Mouse (Mus musculus) B cell, adult 2 months (primary cell): ENCODE results near the gene Ksr1.

ENCODE experiments used
- DNase-seq, 2 experiments: peaks; one replicate each; pipeline ENCODE4 v3.0.0; 2022

Gene Ksr1

DNA sequence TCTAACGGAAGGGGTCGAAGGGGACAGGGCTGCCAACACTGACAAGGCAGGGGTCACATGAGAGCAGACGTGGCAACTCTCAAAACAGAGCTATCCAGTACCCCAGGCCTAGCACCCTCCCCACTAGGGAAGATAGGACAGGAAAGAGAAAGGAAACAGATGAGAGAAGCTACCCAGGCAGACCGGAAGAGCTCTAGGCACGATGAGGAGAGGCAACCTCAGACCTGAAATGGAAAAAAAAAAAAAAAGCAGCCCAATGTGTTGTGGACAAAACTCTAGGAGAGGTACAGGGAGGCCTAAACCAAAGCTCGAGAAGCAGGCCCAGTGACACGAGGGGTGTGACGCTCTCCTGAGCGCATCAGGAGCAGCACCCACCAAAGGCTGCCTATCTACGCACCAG lies 23.7 kb downstream of the Ksr1 start:
- DNase-seq: no peak

DNA sequence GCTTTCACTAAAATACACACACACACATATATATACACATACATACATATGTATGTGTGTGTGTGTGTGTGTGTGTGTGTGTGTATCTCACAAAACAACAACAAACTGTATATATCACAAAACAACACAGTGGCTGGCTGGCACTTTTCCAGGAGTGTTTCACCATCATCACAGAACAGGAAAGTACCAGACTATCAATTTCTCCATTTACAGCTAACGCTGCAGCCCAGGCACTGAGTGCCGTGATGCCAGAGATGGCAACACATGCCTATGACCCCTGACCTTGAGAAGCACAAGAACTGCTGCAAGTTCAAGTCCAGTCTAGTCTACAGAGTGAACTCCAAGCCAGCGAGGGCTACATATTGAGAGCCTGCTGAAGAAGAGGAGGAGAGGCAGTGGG lies 26.1 kb downstream of the Ksr1 start:
- no peak for DNase-seq

DNA sequence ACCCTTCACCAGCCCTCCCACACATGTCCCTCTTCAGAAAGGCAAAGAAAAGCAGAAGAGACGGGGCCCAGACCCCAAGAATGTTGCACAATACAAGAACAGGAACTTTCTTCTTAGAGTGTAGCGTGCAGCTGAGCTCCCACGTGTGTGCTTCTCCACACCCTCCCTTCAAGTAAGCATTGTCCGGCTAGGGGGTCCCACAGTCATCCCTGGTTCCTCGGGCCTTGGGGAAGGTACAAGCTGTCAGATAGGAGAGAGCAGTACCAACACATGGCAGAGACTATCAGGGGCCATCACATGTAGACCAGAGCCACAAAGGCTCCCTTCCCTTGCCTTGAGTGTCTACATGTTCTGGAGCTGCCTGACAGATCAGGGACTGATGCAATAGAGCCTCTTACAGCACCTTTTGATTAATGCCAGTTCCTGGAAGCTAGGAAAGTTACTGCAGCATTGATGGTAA lies 27.3 kb downstream of the Ksr1 start:
- DNase-seq: peak in 1 of 2 experiments; percentile 19

DNA sequence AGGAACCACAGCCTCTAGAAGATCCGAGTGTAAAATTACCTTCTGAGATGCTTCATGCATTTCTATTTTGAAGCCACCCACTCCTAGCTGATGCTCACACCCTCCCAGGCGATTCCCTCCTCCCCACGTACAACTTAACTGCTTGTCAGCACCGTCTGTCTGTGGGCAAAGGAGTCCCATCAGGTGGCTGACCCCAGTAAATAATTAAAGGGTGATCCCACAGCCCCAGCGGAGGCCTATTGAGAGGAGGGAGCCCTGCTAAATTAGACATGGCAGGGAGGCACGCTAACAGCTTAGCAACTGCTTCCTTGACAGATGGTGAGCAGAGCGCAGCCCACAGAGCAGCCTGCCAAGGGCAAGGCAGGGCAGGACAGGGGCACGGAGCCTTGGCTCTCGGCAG lies 29.5 kb downstream of the Ksr1 start:
- DNase-seq: no peak

DNA sequence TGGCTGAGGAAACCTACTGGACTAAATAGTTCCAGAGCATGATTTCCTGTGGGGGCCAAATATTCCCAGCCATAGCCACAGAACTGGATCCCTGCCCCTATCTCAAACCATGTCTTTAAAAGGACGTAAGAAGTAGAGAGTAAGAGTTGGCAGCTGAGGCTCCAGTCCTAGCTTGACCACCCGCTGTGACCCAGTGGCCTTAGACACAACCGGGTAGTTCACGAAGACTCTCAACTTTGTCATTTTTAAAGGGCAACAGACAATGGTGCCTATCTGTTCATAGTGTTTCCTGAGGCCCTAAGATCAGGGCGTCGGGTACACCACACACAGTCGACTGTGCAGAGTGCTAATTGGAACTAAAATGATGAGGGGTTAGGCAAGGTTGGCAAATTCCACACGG lies 30.5 kb downstream of the Ksr1 start:
- no peak for DNase-seq

DNA sequence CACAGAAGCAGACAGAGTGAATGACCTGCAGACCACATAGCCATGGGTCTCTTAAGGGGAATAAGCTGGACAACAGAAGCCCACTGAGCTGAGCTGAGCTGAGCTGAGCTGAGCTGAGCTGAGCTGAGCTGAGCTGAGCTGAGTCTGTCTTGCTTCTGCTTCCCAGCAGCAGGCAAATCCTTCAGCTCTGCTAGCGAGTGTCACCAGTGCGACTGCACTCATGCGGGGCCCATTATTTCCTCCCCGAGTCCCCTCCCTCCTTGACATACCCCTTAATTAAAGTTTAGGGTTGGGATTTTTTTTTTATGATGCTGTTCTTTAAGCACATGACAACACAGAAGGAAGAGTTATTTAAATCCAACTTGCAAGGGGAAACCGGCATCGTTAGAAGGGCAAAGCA lies 32.1 kb downstream of the Ksr1 start:
- no peak for DNase-seq

DNA sequence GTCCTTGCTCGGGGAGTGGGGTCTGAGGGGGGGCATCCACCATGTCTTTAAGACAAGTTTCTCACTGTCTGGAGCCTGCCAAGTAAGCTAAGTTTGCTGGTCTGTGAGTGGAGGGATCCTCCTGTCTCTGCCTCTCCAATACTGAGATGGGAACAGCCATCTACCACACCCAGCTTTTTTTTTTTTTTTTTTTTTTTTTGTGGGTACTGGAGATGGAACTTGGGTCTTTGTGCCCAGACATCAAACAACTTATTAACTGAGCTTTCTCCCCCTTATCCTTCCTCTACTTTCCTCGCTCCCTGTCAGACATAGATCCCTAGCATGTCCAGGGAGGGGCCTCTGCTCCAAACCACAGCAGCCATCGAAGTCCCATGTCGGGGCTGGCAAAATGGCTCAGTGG lies 32.8 kb downstream of the Ksr1 start:
- DNase-seq: no peak

DNA sequence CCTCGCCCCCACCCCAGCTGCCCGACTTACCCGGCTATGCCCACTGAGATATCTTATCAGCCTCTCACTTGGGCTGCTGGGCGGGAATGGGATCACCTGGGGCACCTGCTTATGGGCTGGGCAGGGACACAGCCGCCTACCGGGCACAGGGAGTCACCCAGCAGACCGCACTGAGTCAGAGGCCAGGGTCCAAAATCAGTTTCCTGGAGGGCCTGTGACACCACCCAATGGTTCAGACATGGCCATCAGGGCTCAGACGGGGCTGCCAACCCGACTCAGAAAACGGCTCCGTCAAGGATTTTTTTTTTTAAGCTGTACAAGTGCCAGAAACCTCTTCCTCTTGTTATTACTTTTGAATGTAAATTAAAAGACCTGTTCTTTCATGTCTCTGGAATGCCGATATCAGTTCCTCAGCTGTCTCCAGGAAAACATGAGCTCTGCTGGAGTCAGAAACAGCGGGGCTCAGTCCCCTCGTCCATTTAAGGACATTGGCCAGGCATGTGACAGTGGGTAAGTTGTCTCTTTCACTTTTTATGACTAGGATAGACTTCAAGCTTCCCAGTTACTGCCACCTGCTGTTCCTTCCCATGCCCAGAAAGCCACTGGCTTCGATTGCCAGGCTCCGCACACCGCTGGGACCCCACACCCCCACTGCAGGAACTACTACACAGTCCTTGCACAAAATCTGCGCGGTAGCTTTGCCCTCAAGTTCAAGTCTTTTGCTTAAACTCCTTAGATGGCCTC lies 33.5 kb downstream of the Ksr1 start:
- no peak for DNase-seq

DNA sequence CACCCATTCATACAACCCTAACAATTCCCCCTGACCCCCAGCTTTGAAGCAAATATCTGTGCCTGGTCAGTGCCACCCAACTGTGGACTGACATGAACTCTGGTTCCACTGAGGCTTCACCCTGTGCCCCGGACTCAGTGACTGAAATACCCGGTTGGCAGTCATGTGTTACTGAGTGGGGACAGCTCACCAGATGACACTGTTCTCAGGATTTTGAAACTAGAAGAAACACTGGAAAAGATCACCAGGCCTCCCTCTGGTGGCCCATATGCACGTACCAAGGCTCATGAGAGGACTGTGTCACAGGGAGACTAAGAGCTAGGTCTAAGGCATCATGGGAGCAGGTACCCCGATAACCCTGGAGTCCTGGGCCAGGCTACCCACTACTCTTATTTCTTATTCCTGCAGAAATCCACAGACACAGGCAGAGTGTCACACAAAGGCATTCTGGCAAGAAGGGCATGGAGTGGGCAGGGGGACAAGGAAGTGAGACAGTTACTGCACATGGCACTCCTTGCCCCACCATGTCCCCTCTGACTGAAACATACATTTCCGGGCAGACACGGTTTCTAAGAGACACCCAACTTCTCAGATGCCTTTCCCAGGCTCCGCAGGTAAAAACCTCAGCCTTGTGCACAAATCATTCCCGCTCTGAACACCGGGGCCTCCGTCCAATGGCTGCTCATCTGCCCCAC lies 34.2 kb downstream of the Ksr1 start:
- no peak for DNase-seq

DNA sequence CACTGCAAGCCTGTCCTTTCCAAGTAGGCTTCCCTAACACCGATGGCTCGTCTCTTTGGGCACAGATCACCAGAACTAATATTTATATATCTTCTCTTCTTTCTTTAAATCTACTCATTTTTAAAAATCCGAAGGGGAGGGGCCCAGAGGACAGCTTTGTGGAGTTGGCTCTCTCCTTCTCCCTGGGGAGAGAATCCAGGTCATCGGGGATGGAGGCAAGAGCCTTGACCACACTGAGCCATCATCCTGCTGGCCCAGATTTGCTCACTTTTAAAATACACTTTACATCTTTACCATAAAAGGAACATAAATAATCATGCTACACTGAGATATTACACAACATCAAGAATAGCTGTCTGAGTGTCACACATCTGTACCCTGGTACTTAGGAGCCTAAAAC lies 35.8 kb downstream of the Ksr1 start:
- DNase-seq: no peak

DNA sequence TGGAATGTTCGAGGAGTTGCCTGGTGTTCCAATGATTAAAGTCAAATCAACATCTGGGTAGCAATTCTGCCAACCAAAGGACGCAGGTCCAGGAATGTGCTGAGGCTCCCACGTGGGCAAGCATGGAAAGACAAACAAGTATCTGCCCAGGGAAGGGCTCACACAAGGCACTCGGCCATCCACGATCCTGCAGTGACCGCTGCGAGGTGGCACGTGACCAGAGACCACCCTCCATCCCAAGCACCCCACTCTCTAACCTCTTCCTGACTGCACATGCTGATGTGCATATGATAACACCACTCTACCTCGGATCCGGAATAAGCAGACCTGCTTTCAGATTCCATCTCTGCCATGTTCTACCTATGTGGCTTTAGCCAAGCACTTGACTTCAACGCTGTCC lies 38.3 kb downstream of the Ksr1 start:
- no peak for DNase-seq

DNA sequence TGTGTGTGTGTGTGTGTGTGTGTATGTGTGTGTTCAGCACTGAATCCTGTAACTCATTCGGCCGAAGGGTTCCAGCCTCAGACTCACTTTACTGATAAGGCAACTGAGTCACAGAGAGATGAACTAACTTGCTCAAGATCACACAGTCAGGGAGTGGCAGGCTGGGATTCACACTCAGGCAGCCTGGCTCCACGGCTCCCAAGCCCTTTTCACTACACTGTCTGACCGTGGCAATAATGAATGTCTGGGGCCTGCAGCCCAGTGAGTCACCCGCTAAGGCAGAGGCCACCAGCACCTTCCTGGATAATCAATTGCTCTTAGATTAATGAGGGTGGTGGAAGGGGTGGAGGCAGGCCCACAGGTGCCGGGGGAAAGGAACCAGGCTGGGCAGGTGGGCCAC lies 41.2 kb downstream of the Ksr1 start:
- no peak for DNase-seq

DNA sequence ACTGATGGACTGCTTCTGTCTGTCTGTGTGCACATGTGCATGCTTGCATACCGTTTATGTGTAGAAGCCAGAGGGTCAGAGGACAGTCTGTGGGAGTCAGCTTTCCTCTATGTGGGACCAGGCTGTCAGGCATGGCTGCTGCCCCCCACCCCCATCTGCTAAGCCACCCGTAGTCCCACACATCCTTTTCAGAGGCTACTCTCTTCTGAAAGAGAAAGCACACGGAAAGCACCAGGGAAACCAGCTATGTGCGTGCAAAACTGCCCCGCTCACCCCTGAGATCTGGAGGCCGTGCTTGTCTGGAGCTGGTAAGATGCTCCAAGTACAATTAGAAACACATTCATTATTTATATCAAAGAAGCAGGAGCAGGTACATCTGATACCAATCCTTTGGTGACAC lies 41.7 kb downstream of the Ksr1 start:
- no peak for DNase-seq

DNA sequence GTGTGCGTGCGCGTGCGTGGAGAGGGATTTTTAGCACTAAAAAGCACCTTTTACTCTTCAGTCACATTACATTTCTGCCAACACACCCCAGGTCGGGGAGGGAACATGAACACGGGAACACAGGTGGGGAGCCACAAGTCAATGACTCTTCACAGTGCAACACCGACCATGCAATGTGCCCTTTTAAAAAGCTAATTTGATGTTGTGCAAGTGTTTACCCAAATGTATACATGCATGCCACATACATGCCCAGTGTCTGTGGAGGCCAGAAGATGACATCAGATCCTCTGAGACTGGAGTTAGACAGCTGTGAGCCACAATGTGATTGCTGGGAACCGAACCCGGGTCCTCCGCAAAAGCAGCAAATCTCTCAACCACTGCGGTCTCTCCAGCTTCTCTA lies 42.1 kb downstream of the Ksr1 start:
- peak in 1 of 2 experiments; percentile 15 for DNase-seq

DNA sequence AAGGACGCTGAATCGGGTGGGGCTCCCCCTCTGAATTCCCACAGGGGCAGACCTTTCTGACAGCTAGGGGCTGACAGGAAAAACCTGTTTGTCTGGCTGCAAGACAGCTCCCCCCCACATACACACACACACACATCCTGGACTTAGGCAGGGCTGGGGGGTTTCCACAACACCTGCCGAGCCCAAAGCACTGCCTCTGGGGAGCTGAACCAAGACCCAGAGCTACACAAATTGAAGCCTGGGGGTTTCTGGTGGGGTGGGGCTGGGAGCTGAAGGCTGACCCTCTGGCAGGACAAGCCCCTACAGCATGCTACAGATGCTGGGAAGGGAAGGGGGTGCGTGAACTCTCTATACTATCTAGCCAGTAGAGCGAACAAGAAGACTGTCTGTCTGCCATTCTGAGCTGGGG lies 42.7 kb downstream of the Ksr1 start:
- DNase-seq: peak; percentile 30 to 41

DNA sequence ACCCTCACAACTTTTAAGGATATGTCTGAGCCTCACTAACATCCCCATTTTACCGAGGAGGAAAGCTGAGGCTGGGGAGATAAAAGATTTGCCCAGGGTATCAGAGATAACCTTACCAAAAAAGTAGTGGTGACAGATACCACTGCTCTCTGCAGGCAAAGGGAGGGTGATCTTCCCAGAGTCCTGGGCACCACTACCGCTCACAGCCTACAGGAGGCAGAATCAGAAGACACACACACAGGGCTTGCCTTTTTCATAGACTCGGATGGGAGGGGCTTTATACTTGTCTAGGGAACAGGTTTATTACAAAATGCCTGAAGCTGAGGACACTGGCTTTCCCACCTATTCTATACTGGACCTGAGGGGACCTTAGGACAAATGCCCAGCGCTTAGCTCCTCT lies 43.9 kb downstream of the Ksr1 start:
- peak; percentile 24 to 28 for DNase-seq

DNA sequence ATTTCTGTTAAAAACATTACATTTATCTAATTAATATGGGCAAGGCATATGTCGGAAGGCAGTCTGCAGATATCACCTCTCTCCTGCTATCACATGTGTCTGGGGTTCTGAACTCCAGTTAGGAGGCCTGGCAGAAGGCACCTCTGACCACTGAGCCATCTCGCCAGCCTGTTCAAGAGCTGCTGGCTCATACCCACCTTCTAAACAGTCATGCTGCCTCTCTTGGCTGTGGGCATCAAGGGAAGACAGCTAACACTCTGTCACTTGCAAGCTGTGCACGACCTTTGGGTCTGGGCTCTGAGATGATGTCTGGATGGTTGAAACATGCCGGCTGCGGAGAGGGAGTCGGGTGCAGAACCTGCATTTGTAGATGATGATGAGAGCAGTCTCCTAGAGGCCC lies 44.6 kb downstream of the Ksr1 start:
- no peak for DNase-seq

DNA sequence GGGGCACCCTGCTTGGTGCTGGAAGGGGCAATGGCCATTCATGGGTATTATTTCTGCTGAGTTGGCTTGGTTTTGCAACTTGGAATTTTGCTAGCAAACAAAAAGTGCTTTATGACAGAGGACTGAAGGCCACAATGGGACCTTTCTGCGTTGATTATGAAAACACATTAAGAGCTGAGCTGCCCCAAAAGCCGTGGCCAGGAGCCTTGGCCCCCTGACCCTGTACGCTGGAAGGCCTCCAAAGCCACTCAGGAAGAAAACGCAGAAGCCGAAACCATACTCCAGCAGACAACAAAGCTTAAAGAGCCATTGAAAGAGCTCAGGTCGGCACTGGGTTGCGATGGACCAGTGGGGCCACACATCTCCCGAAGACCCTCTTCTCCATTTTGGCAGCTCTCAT lies 47.2 kb downstream of the Ksr1 start:
- DNase-seq: no peak

DNA sequence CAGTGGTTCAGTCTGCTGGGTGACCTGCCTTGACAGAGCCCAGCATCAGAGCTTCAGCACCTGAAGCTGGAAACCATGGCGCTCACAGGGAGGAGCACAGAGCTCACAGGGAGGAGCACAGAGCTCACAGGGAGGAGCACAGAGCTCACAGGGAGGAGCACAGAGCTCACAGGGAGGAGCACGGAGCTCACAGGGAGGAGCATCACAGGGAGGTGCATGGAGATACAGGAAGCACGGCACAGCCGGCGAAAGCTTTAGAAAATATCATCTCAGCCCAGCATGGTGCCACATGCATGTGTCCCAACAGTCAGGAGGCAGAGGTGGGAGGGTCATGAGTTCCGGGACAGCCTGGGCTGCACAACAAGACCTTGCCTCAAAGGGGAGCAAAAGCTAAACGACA lies 48.5 kb downstream of the Ksr1 start:
- no peak for DNase-seq

DNA sequence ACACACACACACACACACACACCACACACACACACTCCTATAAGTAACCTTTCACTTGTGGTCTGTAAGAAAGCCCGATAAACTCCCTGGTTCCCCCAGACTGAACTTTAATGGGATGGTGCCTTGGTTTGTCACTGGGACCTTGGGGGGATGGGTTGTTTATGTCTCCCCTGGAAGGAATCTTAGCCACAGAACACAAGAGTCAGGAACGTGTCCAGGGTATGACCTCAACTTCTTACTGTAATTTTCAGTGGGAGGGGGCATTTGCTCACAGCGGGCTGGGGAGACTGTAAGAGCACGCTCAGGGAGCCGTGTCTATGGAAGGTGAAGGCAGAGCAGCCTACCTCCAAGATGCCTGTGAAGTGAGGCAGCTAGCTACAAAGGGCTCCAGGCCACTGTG lies 49.5 kb downstream of the Ksr1 start:
- no peak for DNase-seq

DNA sequence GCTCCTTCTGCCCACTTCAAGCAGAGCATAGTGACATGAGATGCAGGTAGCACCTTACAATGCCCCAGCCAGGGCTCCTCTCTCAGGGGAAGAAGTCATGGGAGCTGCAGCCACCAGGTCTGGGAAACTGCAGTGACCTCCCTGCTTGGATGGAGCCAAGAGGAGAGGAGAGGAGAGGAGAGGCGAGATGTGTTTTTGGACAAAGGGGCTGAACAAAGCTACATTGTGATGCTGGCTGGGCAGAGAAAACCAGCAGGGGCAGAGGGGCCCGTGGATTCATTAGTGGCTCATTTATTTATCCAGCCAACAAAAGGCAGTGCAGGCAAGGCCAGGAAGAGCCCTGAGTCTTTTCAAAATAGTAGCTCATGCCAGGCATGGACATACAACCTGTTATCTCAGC lies 50.5 kb downstream of the Ksr1 start:
- DNase-seq: no peak

DNA sequence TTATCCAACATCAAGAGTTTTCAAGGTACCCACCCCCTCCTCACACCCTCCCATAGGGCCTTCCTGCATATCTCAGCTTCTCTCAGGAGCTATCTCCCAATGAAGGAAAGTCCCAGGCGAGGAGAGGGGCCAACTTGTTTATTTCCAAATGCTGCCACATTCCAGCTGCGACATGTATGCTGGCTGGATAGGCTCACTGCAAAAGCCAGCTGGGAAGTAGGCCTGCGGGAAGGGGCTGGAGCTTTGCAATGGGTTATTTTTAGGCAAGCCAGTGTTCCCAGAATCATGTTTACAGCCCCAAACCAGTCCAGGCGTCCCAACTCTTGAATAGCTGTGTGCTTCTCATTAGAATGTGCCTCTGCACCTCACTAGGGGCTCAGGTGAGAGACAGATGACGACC lies 51.5 kb downstream of the Ksr1 start:
- DNase-seq: no peak

DNA sequence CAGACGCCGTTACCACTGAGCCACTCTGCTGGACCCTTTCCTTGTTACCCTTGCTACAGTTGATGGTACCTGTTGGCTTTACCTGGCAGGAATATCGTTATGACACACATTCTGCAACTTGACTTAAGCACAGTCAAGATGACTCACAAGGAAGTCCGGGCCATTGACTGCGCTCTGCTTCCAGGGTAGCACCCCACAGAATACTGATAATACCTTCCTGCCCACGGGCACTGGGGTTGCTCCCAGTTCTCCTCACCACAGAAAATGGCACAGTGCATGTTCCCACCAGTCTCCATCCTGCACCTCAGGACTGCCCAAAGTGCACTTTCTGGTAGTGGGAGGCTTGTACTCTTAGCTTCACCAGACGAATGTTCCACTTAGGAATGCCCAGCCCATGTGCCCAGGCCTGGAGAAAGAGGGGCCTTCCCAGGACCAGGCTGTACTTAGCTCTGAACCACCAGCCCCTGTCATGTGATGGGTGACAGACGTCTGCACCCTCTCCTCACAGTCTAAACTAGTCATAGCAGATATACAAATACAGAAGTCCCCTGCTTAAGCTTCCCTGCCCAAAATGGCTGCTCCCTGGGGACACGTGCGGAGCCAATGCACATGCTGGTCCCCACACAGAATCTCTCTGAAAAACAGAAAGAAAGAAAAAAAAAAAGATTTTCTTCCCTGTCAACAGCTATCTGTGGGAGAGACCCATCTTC lies 52.1 kb downstream of the Ksr1 start:
- peak; percentile 62 to 69 for DNase-seq

DNA sequence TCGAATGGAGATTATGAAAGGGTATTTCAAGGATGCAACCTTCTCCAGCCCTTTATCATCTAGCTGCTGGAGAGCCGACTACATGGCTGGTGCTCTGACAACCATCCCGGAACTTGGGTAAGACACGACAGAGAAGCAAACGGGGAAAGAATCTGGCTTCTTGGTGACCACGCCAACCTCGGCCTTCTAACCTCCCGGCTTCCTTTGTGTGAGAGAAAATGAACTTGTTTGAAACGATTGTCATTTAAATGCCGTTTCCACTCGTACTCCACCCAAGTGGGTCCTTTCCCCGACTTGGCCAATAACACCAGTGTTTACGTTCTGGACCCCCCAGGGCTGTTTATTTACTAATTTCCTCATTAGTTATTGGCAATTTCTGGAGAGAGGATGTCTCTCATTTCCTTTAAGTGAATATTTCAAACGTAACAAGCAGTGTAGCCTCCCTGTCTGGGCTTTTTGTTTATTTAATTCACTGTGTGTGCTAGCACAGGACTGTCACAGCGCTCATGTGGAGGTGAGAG lies 52.8 kb downstream of the Ksr1 start:
- DNase-seq: no peak
